Mouse (Mus musculus) cerebellum, adult (tissue): ENCODE measurements around the gene Kif3b.
"Not testable (repeated sequence)": the region's sequence is repeated elsewhere in the genome, so short reads cannot be mapped to it uniquely, and the experiment has no call there.

Experiments used
- ATAC-seq: cut with Nextera tagmentation; 2 replicates; pipeline ENCODE4 v1.9.2; 2017; ENCODE audit warnings: mild to moderate bottlenecking, moderate library complexity, mixed read lengths; ENCODE audit not compliant: insufficient number of reproducible peaks, low FRiP score, low TSS enrichment

Gene Kif3b

DNA sequence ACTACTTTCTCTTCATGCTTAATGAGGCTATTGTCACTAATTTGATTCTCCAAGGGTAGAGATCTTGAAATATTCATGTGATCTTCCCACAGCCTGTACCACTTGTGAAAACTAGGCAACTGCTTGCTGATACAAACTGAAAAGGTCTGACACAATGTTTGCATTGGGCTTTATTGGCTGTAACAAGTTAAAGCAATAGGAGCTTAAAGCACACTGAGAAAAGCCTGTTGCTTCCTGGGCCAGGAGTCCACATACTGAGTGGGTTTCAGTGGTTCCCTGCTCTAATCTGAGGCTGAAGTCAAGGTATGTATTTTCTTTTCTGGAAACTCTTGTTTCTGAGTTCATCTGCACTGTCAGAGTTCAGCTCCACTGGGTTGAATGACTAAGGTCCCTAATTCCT lies 52.0 kb downstream of the Kif3b start:
- no peak for ATAC-seq

- no peak for ATAC-seq
Measured at GRCm38 (mm10) chr2:153345071-153345453, 53.8 kb downstream of the Kif3b start.

DNA sequence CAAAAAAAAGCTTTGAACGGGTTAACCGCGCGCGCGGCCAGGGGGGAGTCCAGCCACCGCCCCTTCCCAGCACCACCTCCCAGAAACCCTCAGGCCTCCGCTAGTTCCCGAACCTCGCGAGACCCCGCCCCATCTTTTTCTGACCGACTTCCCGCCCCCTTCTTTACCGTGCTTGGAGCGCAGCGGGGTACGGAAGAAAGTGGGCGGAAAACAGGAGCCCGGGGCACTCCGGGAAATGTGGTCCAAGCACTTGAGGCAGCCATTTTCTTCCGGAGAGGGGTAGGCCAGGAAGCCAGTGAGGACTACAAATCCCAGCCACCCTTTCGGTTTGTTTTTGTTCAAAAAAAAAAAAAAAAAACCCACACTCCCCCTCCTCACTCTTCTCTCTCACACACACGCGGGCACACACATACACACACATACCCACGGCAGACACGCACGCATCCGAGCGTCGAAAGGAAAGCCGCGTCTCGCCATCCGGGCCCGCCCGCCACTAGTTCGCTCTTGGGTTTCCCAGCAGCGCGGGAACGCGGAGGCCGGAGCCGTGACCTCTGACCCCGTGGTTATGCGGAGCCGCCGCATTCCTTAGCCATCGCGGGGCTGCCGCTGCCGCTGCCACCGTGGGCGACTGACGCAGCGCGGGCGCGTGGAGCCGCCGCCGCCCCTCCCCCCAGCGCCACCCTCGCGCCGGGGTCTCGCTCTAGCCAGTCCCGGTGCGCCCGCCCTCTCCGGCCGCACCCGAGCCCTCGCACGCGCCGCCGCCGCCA lies 54.4 kb downstream of the Kif3b start, which contains the start of gene Asxl1:
Gene Asxl1 (plus strand): TSS at position 376 of the 767 bp plus-strand sequence.
- peak; percentile 99 for ATAC-seq

DNA sequence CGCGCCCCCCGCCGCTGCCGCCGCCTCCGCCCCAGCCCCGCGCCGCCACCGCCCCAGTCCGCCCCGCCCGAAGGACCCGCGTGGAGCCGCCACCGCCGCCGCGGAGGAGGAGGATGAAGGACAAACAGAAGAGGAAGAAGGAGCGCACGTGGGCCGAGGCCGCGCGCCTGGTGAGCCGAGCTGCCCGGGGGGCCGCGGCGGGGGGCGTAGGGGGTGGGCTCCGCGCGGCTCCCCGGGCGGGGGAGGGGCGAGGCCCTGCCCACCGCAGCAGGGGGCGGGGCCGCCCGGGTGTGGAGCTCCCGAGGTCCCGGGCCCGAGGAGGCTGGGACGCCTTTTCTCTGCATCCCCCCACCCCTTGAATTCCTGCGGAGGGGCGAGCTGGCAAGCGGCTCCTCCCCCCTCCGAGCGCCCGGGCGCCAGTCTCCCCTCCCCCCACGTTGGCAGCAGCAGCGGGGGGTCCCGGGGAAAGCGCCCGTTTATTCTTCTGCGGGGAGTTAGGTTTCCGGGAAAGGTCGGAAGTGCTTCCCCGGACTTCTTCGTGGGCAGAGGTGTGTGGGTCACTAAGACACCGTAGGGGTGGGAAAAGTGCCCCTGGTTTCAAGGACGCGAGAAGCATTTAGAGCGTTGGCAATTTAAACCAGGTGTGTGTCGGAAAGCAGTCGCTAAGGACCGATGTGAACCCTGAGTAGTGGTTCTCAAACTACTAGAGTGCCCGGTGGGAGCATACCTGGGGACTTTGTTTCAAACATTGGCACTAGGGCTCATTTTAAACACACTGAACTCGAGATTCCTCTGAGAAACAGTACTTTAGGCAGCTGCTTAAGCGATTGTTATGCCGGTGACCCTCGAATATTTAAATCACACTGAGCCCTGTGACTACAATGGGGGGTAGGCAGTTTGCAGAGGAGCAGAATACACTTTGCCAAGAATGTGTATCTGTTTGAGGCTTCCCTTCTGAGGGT lies 55.3 kb downstream of the Kif3b start:
- no peak for ATAC-seq

GRCm38 (mm10) chr2:153347183-153347781 lies 56.1 kb downstream of the Kif3b start:
- ATAC-seq: no peak

DNA sequence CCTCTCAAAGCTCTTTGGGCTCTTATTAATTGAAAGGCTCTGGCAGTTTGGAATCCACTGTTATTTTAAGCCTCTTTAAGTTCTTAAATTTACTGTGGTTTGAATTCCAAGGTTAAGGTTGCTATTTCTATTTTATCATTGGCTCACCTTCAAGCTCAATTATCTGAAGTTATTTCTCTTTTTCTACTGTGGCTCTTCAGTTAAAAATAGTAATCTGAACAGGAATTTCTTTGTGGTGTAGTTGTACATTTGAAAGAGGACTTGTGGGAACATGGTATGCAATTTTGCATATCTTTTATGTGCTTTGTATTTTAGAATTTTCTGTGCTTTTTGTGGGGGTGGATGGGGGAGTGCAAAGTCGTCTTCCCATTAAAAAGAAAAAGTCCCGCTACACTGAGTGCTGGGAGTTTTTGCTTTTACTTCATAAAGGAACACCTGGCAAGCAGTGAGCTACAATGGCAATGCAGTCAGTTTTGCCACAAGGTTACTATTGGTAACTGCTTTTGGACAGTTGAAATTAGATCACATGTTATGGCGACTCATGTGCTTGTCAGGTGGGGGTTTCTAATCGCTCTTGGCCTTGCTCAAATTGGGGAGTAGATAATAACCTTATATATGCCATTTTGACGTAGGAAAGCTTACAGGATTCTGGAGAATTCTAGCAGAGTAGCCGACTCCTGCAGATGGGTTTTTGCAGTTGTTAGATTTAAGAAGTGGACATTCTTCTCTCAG lies 57.1 kb downstream of the Kif3b start:
- no peak for ATAC-seq

GRCm38 (mm10) chr2:153350552-153351181 lies 59.5 kb downstream of the Kif3b start:
- ATAC-seq: no peak

- ATAC-seq: no peak
Measured at GRCm38 (mm10) chr2:153354648-153355047, 63.4 kb downstream of the Kif3b start.

GRCm38 (mm10) chr2:153356784-153357183 lies 65.6 kb downstream of the Kif3b start:
- no peak for ATAC-seq

- ATAC-seq: no peak
Measured at GRCm38 (mm10) chr2:153361101-153361710, 70.0 kb downstream of the Kif3b start.

- ATAC-seq: not testable (repeated sequence)
Measured at GRCm38 (mm10) chr2:153364531-153364930, 73.3 kb downstream of the Kif3b start.

DNA sequence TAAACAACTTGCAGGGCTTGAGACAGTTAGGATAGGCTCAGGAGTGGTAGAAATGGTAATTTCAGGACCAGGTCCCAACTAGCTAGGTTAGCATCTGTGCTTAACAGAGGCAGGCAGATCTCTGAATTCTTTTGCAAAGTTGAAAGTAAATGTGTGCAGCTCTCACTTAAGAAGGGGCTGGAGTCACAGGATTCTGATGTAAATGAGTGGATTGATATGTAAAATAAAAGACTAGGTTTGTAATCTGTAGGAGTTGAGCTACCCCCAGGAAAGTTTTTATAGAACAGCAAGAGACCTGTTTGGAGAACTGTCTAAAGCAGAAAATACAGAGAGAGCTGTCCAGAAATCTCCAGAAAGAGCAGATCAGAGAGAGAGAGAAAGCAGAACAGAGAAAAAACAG lies 79.7 kb downstream of the Kif3b start:
- no peak for ATAC-seq

GRCm38 (mm10) chr2:153375380-153375779 lies 84.2 kb downstream of the Kif3b start:
- ATAC-seq: no peak

DNA sequence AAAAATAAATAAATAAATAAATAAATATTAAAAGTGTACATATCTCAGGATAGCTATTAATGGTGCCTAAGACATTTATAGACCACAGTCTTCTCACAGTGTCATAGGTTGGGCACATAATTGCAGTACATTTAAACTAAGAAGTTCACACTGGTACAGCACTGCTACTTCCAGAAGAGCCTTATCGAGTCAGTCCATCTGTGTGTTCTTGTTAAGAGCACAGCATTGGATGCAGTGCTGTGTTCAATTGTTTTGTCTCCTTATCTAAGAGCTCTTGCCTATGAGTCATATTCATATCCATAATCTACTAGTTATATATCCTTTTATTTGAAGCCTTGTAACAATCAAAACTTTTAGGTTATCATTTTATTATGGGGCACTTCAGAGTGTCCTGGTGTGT lies 89.3 kb downstream of the Kif3b start:
- no peak for ATAC-seq
